ENCODE assay signal across 2 mouse cellular contexts in genomic region chr12:28248287-28248686, GRCm38 (mm10).
"Had no signal": no experiment of that assay in that cellular context is flagged by ENCODE, and none has a peak within 500 bp of the region (broad histone marks: within the 10 kb centered on the region; RNA-seq: fewer than 3 reads in every experiment).

No protein-coding gene starts in this region.

- DNase-seq: thymus, adult 2 months; thymus, postnatal 25 days had no signal
